8 mouse cellular contexts compared by ENCODE assay signal in the genomic region with DNA sequence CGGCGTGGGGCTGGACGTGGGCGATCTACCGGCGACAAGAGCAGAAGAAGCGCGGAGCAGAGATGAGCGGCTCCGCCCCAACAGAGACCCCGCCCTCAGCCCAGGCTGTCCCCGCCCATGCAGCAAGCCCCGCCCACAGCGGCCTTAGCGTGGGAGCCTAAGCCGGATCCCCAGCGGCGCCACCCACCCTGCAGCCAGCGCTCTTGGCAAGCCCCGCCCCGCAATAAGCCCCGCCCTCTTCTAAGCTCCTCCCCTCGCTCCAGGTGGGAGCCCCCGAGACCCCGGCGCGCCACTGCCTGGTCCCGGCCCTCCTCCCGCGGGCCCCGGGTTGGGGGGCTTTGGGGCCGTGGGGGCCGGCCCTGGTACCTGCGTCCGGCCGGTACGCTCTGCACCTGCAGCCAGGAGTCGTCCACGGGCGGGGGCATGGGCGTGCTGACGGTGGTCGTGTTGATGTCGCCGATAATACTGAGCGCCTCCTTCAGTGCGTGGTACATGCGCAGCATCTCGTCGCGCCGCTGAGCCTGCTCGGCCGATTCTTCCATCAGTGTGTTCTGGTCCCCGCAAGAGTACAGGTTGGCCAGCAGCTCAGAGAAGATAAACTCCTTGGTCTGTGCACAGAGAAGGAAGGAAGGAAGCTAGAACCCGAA. TPM values are rescaled to one million over a fixed set of nuclear protein-coding genes. Genes with fewer than 3 reads are reported as not detected.
DNase-seq lines count a peak whose midpoint lies in the region; ATAC-seq lines count a peak whose summit lies in the region.

No protein-coding gene starts in this region.

- H3K9ac ChIP-seq in heart, embryonic 12.5 days = peak overlapping the region; percentile 86
- H3K9ac ChIP-seq in kidney, embryonic 14.5 days (ENCODE audit: low read depth, low read length) = peak overlapping the region; percentile 81

- H3K36me3 ChIP-seq in heart, embryonic 12.5 days = peaks cover 27% of the 10 kb centered on the region
- H3K36me3 ChIP-seq in kidney, embryonic 14.5 days (ENCODE audit: control insufficient read depth, insufficient read depth, low read length) = peaks cover 12% of the 10 kb centered on the region; the same call in 1 of the 2 replicates

- peak; percentile 86 for ATAC-seq in heart, embryonic 12.5 days (ENCODE audit: insufficient number of reproducible peaks, low FRiP score)
- ATAC-seq in kidney, embryonic 14.5 days (ENCODE audit: low FRiP score, low TSS enrichment) = peak; percentile 86

- H3K9me3 ChIP-seq in heart, embryonic 12.5 days (replicated peaks) = no peaks in the 10 kb centered on the region
- no peaks in the 10 kb centered on the region for H3K9me3 ChIP-seq in kidney, embryonic 14.5 days (ENCODE audit: control insufficient read depth, low read length)

- peak; percentile 71 for DNase-seq in right cerebral cortex, adult 18-20 months
- DNase-seq in right cerebral cortex, postnatal 36 days (ENCODE audit: low spot score in 2 of 2) = no peak
- DNase-seq in embryo, embryonic 9.5 days (ENCODE audit: extremely low spot score) = peak; percentile 98
- peak; percentile 67 for DNase-seq in lung, postnatal 25 days (ENCODE audit: low spot score)
- peak; percentile 90 for DNase-seq in retina, postnatal 1 day
- peak; percentile 73 to 75 for DNase-seq in urinary bladder, adult 18-20 months (ENCODE audit: low spot score in 2 of 2)

- H3K27ac ChIP-seq in heart, embryonic 12.5 days (ENCODE audit: poor library complexity, severe bottlenecking) = no peak overlapping the region
- H3K27ac ChIP-seq in kidney, embryonic 14.5 days (ENCODE audit: low read depth, low read length) = no peak overlapping the region

- peak overlapping the region; percentile 99 for H3K4me2 ChIP-seq in heart, embryonic 12.5 days
- peak overlapping the region; percentile 100 for H3K4me2 ChIP-seq in kidney, embryonic 14.5 days (replicated peaks; ENCODE audit: low read depth, low read length)

- peak overlapping the region; percentile 69 for H3K4me3 ChIP-seq in heart, embryonic 12.5 days
- H3K4me3 ChIP-seq in kidney, embryonic 14.5 days (ENCODE audit: low read length) = peak overlapping the region; percentile 81

- under 1% methylated on average over 55 of the region's 56 CpGs for WGBS in heart, embryonic 12.5 days
- 2% methylated on average over 55 of the region's 56 CpGs for WGBS in kidney, embryonic 14.5 days

- H3K27me3 ChIP-seq in heart, embryonic 12.5 days (replicated peaks) = peaks cover 19% of the 10 kb centered on the region
- H3K27me3 ChIP-seq in kidney, embryonic 14.5 days (ENCODE audit: control insufficient read depth, insufficient read depth, low read length) = 0 out of 2 replicates have a peak, but pooled peaks cover 3% of the 10 kb centered on the region

- H3K4me1 ChIP-seq in heart, embryonic 12.5 days (replicated peaks) = peaks cover 50% of the 10 kb centered on the region
- peaks cover 37% of the 10 kb centered on the region for H3K4me1 ChIP-seq in kidney, embryonic 14.5 days (ENCODE audit: control insufficient read depth, insufficient read depth, low read length)

RNA-seq across cellular contexts. Expression of a gene that starts 24.6 kb away (rescaled TPM):
- polyA plus RNA-seq in heart, embryonic 12.5 days (2016; fragmentation: Nextera tagmentation; extraction: Ambion mirVana) = 284 and 317 TPM in 2 replicates
- 142 and 529 TPM in 2 replicates for polyA plus RNA-seq in kidney, embryonic 14.5 days (2014; fragmentation: Nextera tagmentation; extraction: Ambion mirVana)

RNA-seq across cellular contexts. Expression of a gene that starts 25.3 kb away (rescaled TPM):
- 28.4 and 30.7 TPM in 2 replicates for polyA plus RNA-seq in heart, embryonic 12.5 days (2016; fragmentation: Nextera tagmentation; extraction: Ambion mirVana)
- polyA plus RNA-seq in kidney, embryonic 14.5 days (2014; fragmentation: Nextera tagmentation; extraction: Ambion mirVana) = 12.4 and 21.3 TPM in 2 replicates

RNA-seq across cellular contexts. Expression of a gene that starts 39.7 kb away (rescaled TPM):
- 40.5 and 42.2 TPM in 2 replicates for polyA plus RNA-seq in heart, embryonic 12.5 days (2016; fragmentation: Nextera tagmentation; extraction: Ambion mirVana)
- polyA plus RNA-seq in kidney, embryonic 14.5 days (2014; fragmentation: Nextera tagmentation; extraction: Ambion mirVana) = 36.2 and 50.3 TPM in 2 replicates

RNA-seq across cellular contexts. Expression of a gene that starts 40.7 kb away (rescaled TPM):
- polyA plus RNA-seq in heart, embryonic 12.5 days (2016; fragmentation: Nextera tagmentation; extraction: Ambion mirVana) = 6.2 and 7.6 TPM in 2 replicates
- polyA plus RNA-seq in kidney, embryonic 14.5 days (2014; fragmentation: Nextera tagmentation; extraction: Ambion mirVana) = 8.4 and 11.5 TPM in 2 replicates

RNA-seq across cellular contexts. Expression of a gene that starts 52.5 kb away (rescaled TPM):
- polyA plus RNA-seq in heart, embryonic 12.5 days (2016; fragmentation: Nextera tagmentation; extraction: Ambion mirVana) = 42.7 and 44.2 TPM in 2 replicates
- 64.1 and 64.3 TPM in 2 replicates for polyA plus RNA-seq in kidney, embryonic 14.5 days (2014; fragmentation: Nextera tagmentation; extraction: Ambion mirVana)

Comparison
In these comparisons a context has a peak if more than half of its experiments do, and no peak if none do; other contexts are left out.
1. DNase-seq: peak in right cerebral cortex, adult 18-20 months (single experiment), embryo, embryonic 9.5 days (single experiment), lung, postnatal 25 days (single experiment), retina, postnatal 1 day (single experiment) and urinary bladder, adult 18-20 months (2 of 2); none in right cerebral cortex, postnatal 36 days (0 of 2).